Mouse (Mus musculus) midbrain, embryonic 15.5 days (tissue): ENCODE results near the gene Wdr12. TPM values are rescaled to one million over a fixed set of nuclear protein-coding genes. Genes with fewer than 3 reads are reported as not detected.
"Not testable (repeated sequence)": the region's sequence is repeated elsewhere in the genome, so short reads cannot be mapped to it uniquely, and the experiment has no call there.

ENCODE experiments used
- ATAC-seq: fragments of 200-750 bp; cut with Nextera tagmentation; replicated peaks from 2 replicates; pipeline ENCODE4 v1.8.0; 2017; ENCODE audit warnings: moderate TSS enrichment
- H3K27ac ChIP-seq: fragments of 300-500 bp; sonication (generic); 2 replicates; pipeline ENCODE4 v1.5.1; 2015; ENCODE audit warnings: mild to moderate bottlenecking, inconsistent platforms
- H3K27me3 ChIP-seq: fragments of 300-500 bp; sonication (generic); replicated peaks from 2 replicates; pipeline ENCODE4 v1.6.1; 2015; ENCODE audit warnings: inconsistent platforms
- H3K36me3 ChIP-seq: fragments of 300-500 bp; sonication (generic); replicated peaks from 2 replicates; pipeline ENCODE4 v1.6.1; 2015; ENCODE audit warnings: inconsistent platforms
- H3K4me1 ChIP-seq: fragments of 300-500 bp; sonication (generic); 2 replicates; pipeline ENCODE4 v1.6.1; 2015; ENCODE audit warnings: inconsistent platforms
- H3K4me2 ChIP-seq: fragments of 300-500 bp; sonication (generic); 2 replicates; pipeline ENCODE4 v1.6.1; 2015; ENCODE audit warnings: inconsistent platforms, mild to moderate bottlenecking, moderate library complexity
- H3K4me3 ChIP-seq: fragments of 300-500 bp; sonication (generic); 2 replicates; pipeline ENCODE4 v1.5.1; 2015; ENCODE audit warnings: mild to moderate bottlenecking, inconsistent platforms
- H3K9ac ChIP-seq: fragments of 300-500 bp; sonication (generic); 2 replicates; pipeline ENCODE4 v1.6.1; 2015; ENCODE audit warnings: mild to moderate bottlenecking, inconsistent platforms
- H3K9me3 ChIP-seq: fragments of 300-500 bp; sonication (generic); 2 replicates; pipeline ENCODE4 v1.6.1; 2016; ENCODE audit warnings: inconsistent platforms
- WGBS: fragments of 180-500 bp; shearing (Covaris S2); methylation state at CpG from one replicate; pipeline ENCODE4 v1.1.7; 2015; ENCODE audit warnings: mixed read lengths; 5-methylcytosine and 5-hydroxymethylcytosine counted together
- polyA plus RNA-seq: library from polyadenylated mRNA; unstranded; fragments of >200 nt; fragmentation: Nextera tagmentation; extraction: Ambion mirVana; gene quantifications from 2 replicates; pipeline ENCODE4 v1.2.1, GENCODE M21; 2015

Gene Wdr12
- polyA plus RNA-seq, 1 experiment from 2014 or later: 49.2 TPM

DNA sequence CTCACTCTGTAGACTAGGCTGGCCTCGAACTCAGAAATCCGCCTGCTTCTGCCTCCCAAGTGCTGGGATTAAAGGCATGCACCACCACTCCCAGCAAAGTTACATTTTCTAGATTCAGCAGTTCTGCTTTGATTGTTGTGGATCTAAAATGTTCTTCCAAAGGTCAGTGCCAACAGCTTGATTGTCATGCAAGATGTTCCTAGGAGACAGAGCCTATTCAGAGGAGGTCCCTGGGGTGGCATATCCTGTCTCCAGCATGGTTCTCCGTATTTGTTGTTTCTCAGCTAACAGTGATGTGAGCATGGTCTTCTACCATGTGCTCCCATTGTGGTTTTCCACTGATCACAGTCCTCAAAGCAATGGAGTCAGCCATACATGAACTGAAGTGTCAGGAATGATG, 42.1 kb downstream of the Wdr12 start:
- no peaks in the 10 kb centered on the region for H3K9me3 ChIP-seq
- H3K27ac ChIP-seq: no peak overlapping the region
- H3K4me1 ChIP-seq: no peaks in the 10 kb centered on the region
- 83% methylated on average over 3 of the region's 3 CpGs for WGBS
- H3K27me3 ChIP-seq: no peaks in the 10 kb centered on the region
- no peak for ATAC-seq
- no peaks in the 10 kb centered on the region for H3K36me3 ChIP-seq
- H3K4me2 ChIP-seq: no peak overlapping the region
- H3K9ac ChIP-seq: no peak overlapping the region
- H3K4me3 ChIP-seq: no peak overlapping the region

DNA sequence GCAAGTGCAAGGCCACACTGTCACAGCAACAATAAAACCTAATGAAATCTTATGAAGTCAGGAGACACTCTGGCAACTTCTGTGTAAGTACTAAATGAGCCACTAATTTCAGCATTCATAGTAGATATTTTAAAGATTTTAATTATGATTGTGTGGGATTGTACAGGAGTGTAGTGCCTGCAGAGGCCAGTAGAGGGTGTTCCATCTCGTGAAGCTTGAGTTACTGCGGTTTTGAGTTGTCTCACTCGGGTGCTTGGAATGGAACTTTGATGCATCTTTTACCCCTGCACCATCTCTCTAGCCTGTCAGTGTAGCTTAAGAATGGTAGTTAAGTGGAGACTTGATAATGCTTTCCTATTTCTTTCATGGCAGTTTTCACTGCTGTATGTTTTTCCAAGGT, 43.8 kb downstream of the Wdr12 start:
- no peaks in the 10 kb centered on the region for H3K9me3 ChIP-seq
- no peaks in the 10 kb centered on the region for H3K36me3 ChIP-seq
- no peaks in the 10 kb centered on the region for H3K27me3 ChIP-seq
- no peak overlapping the region for H3K4me3 ChIP-seq
- no peaks in the 10 kb centered on the region for H3K4me1 ChIP-seq
- no peak overlapping the region for H3K9ac ChIP-seq
- H3K27ac ChIP-seq: no peak overlapping the region
- H3K4me2 ChIP-seq: no peak overlapping the region
- no peak for ATAC-seq
- 40% methylated on average over 3 of the region's 3 CpGs for WGBS

DNA sequence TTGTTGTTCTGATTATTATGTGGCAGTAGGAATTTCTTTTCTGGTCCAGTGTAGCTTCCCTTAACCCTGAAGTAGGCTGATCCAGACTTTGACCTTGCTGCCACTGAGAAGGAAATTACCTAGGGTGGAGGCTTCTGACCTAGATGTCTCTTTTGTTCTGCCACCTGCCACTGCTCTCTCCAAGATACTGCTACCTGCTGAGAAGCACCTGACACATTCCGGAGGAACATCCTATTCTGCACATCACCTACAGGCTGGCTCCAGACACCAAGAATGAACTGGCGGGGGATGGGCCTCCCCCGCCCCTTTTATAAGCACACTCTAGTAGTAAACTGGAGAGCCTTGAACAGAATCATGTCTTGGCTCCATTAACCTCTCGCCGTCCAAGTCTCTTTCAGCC, 51.0 kb downstream of the Wdr12 start:
- H3K36me3 ChIP-seq, ATAC-seq, H3K27me3 ChIP-seq, H3K4me1 ChIP-seq, H3K9ac ChIP-seq, H3K9me3 ChIP-seq, H3K27ac ChIP-seq, H3K4me3 ChIP-seq, H3K4me2 ChIP-seq: not testable (repeated sequence)
- WGBS: 93% methylated on average over 5 of the region's 5 CpGs

DNA sequence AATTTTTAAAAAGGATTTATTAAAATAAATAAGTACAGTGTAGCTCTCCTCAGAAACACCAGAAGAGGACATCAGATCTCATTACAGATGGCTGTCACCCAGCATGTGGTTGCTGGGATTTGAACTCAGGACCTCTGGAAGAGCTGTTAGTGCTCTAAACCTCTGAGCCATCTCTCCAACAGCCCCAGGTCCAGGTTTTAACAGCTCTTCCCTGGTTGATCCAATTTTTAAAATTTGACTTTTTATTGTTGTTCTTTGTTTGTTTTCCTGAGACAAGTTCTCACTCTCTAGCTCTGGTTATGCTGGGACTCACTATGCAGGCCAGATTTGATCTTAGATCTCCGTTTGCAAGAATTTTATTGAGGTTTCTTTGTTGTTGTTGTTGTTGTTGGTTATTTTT, 53.9 kb downstream of the Wdr12 start:
- no peaks in the 10 kb centered on the region for H3K9me3 ChIP-seq
- H3K27me3 ChIP-seq: peaks cover 5% of the 10 kb centered on the region; the same call in 1 of the 2 replicates
- no peaks in the 10 kb centered on the region for H3K36me3 ChIP-seq
- ATAC-seq: no peak
- H3K9ac ChIP-seq: no peak overlapping the region
- WGBS: 91% methylated on average over 1 of the region's 1 CpGs
- no peak overlapping the region for H3K4me3 ChIP-seq
- H3K4me2 ChIP-seq: no peak overlapping the region
- peaks cover 2% of the 10 kb centered on the region; the same call in 1 of the 2 replicates for H3K4me1 ChIP-seq
- H3K27ac ChIP-seq: no peak overlapping the region

DNA sequence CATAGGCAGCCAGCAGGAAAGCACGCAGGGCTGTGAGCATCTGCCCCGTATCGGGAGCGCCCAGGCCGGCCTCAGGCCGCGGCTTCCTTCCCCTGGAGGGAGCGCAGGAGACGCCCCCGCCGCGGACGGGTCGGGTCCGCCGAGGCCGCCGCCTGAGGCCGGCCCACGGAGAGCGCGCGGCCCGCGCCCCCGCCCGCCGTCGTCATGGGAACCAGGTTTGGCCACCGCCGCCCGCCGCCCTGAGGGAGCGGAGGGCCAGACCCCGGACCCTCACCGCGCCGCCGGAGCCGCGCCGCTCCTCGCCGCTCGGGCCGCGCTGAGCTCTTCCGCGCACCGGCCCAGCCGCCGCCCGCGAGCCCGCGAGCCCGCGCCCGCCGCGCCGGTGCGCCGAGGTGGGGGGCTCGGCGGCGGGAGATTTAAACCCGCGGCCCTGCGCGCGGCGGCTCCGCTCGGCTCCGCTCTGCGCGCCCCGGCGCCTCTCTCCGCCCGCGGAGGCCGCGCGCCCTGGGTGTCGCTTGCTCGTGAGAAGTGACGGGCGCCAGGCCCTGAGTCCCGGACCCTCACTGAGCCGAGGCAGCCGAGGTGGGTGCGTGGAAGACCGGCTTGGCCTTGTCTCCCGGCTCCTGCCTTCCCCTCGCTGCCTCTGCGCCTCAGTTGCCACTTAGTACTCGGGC, 55.5 kb downstream of the Wdr12 start, which contains the start of gene Ica1l:
TSS of gene Ica1l (minus strand) at position 389 of the 674 bp plus-strand sequence.
- peak within 1 kb of the TSS; percentile 85 for H3K27ac ChIP-seq
- peak within 1 kb of the TSS; percentile 65 for H3K9ac ChIP-seq
- ATAC-seq: peak; percentile 94
- H3K4me1 ChIP-seq: peaks cover 2% of the 10 kb centered on the region; the same call in 1 of the 2 replicates
- H3K36me3 ChIP-seq: no peaks in the 10 kb centered on the region
- peaks cover 5% of the 10 kb centered on the region; the same call in 1 of the 2 replicates for H3K27me3 ChIP-seq
- no peaks in the 10 kb centered on the region for H3K9me3 ChIP-seq
- under 1% methylated on average over 68 of the region's 99 CpGs for WGBS
- peak within 1 kb of the TSS; percentile 69 for H3K4me3 ChIP-seq
- peak within 1 kb of the TSS; percentile 86 for H3K4me2 ChIP-seq

DNA sequence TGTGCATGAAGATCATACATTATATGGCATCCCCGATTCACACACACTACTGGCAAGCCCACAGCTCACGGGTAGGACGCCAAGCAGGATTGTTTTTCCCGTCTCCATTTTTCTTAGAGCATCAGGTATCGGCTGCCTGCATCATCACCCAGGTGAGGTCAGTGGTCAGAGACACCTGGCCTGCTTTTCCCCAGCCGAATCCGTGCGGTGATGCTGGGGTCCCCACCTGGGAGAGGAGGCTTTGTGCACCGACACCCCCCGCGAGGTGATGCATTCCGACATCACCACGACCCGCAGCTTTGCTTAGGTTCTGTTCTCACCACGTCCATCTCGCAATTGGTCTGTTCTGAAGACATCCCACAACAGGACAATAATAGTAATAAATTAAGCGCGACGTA, 56.0 kb downstream of the Wdr12 start:
- Histone ChIP-seq H3K4me2 (peak overlapping the region; percentile 86), H3K27me3 (peaks cover 5% of the 10 kb centered on the region; the same call in 1 of the 2 replicates), H3K4me3 (peak overlapping the region; percentile 69), H3K9me3 (no peaks in the 10 kb centered on the region), H3K27ac (peak overlapping the region; percentile 85), H3K9ac (peak overlapping the region; percentile 65), H3K4me1 (peaks cover 2% of the 10 kb centered on the region; the same call in 1 of the 2 replicates), H3K36me3 (no peaks in the 10 kb centered on the region)
- 3% methylated on average over 19 of the region's 19 CpGs for WGBS
- peak; percentile 70 for ATAC-seq

DNA sequence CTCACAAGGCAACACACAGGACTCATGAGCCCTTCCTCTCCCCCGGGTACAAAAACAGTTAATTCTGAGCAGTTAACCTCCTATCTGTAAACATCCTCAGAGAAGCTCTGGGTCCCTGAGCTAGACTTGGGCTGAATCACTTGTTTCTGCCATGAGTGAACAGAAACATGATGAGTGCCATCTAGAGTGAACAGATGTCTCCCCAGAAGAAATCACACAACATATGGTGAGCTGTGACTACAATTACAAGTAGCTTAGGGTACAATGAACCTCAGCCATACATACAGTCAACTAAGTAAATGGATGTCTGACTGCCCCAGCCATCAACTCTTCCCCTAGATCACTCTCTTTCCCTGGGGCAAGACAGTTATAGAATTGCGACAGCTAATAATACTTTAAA, 63.4 kb downstream of the Wdr12 start:
- Histone ChIP-seq H3K27me3 (no peaks in the 10 kb centered on the region), H3K4me3 (no peak overlapping the region), H3K36me3 (no peaks in the 10 kb centered on the region), H3K9me3 (no peaks in the 10 kb centered on the region), H3K9ac (no peak overlapping the region), H3K4me2 (no peak overlapping the region), H3K27ac (no peak overlapping the region), H3K4me1 (no peaks in the 10 kb centered on the region)
- 96% methylated on average over 2 of the region's 2 CpGs for WGBS
- ATAC-seq: no peak

Other genes starting within 250 kb of the Wdr12 start
- gene Fam117b, start 185.6 kb downstream of the Wdr12 start, polyA plus RNA-seq: 44.3 and 48.2 TPM in 2 replicates
- gene Ica1l, start 55.5 kb downstream of the Wdr12 start, polyA plus RNA-seq: 44.1 and 44.6 TPM in 2 replicates
- 9.8 and 10.0 TPM in 2 replicates for gene Carf, start 398 bp downstream of the Wdr12 start, polyA plus RNA-seq
- gene Nbeal1, start 82.0 kb upstream of the Wdr12 start, polyA plus RNA-seq: 7.9 and 9.6 TPM in 2 replicates
- 11.4 and 12.5 TPM in 2 replicates for gene Cyp20a1, start 244.7 kb upstream of the Wdr12 start, polyA plus RNA-seq